Mouse (Mus musculus) thymus, postnatal 10 days (tissue): Measurements from ENCODE around the gene Gtf3c5.

Experiments
- DNase-seq, 2 experiments: peaks; one replicate each; pipeline ENCODE4 v3.0.0; 2021; ENCODE audit warnings: low spot score in 2 of 2

The Gtf3c5 gene

GRCm38 (mm10) chr2:28569903-28570302 is 13.6 kb downstream of the Gtf3c5 start:
- DNase-seq: no peak

DNA sequence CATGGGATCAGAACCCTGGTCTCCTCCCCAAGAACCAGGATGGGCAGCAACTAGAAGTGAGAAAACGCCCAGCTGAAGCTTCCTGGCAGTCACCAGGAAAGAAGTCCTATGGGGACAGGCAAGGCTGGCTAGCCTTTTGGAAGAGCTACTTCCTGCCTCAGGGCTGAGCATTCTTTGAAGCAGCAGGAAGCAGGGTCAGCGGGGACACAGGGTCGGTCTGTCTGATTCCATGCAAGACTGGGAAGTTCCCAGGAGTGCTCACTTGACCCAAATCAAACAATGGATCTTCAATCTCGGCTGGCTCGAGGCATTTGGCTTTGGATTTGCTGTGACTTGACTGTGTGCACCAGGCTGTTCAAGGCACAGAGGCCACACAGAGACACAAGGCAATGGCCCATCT is 17.0 kb downstream of the Gtf3c5 start:
- no peak for DNase-seq

- DNase-seq: no peak
These were observed 19.2 kb downstream of the Gtf3c5 start for GRCm38 (mm10) chr2:28564380-28564779.

DNA sequence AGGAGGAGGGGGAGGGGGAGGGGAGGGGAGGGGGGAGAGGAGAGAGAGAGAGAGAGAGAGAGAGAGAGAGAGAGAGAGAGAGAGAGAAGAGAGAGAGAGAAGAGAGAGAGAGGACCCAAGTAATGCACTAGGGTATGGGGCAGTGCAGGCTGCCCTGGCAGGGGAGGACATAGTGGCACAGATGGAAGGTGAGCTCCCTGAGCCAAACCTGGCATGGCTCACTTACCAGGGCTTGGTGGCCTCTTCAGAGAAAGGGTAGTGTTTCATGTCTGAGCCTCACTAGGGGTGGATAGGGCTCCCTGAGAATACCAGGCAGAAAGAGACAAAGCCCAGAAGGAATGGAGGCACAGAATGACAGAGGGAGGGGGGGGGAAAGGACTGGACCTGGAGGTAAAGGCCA is 19.7 kb downstream of the Gtf3c5 start:
- DNase-seq: no peak

GRCm38 (mm10) chr2:28563303-28563702 is 20.2 kb downstream of the Gtf3c5 start, which contains the start of gene Cel:
TSS of gene Cel (minus strand) at chr2:28563403.
- no peak for DNase-seq

- no peak for DNase-seq
These were observed 26.1 kb downstream of the Gtf3c5 start for GRCm38 (mm10) chr2:28557452-28557851.

DNA sequence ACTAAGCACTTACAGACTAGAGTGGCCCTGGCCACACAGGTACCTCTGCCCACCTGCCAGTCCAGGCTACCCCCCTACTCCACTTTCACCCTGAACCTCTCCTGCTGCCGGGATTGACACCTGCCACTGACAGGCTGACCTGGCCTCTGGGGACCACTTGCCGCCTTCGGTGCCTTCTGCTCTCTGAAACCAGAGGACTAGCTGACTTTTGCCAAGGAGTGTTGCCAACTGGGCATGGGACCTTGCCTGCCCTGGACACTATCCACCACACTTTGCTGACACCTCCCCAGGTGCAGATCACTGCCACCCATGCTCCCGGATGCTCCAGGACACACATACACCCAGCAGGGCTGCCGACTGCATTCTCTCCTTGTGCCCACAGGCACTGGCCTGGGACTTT is 31.2 kb downstream of the Gtf3c5 start:
- no peak for DNase-seq

GRCm38 (mm10) chr2:28549157-28549556 is 34.4 kb downstream of the Gtf3c5 start:
- DNase-seq: no peak

GRCm38 (mm10) chr2:28547237-28548172 is 36.0 kb downstream of the Gtf3c5 start:
- DNase-seq: peak; percentile 58 to 88

DNA sequence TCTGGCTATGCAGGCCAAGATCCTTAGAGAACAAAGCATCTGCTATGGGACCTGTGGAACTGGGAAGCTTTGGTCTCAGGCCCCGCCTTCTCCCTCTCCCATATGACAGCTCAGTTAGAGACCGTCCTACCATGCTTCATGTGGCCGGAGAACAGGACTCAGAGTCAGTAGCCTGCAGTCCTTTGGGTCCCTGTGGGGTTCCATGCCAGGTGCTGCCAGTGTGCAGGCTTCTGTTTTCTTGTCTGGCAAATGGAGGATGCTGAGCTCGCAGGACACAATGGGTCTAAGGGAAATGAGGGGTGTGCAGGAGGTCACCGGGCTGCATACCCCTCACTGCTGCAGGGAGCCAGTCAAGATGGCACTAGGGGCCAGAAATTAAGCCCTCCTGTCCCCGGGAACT is 37.0 kb downstream of the Gtf3c5 start:
- no peak for DNase-seq

DNA sequence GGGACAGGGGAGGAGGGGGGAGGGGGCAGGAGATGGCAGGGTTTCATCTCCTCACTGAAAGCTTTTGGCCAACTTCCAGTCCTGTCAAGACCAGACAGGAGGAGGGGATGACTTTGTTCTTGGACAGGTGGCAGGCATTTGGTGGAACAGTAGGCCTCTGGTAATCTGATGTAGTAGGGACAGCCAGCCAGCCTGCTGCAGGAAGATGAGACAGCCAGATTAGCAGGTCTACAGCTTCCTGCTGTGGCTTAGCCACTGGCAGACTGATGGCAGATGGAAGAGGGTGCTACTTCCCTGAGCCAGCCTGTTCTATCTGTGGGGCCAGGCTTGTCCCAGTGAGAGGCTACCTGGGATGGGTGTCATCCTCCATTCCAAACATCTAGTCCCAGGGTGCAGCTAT is 37.6 kb downstream of the Gtf3c5 start:
- DNase-seq: no peak

DNA sequence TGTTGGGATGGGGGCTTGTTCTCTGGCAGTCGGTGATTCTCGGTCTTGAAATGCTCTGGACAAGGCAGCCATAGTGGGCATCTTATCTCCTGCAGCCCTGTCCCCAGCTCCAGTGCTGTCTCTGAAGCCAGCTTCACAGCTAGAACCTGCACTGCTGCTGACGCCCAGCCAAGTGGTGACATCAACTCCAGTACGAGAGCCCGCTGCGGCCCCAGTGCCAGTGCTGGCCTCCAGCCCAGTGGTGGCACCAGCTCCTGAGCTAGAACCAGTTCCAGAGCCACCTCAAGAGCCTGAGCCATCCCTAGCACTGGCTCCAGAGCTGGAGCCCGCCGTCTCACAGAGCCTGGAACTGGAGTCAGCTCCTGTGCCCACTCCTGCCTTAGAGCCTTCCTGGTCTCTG is 39.7 kb downstream of the Gtf3c5 start:
- DNase-seq: no peak

DNA sequence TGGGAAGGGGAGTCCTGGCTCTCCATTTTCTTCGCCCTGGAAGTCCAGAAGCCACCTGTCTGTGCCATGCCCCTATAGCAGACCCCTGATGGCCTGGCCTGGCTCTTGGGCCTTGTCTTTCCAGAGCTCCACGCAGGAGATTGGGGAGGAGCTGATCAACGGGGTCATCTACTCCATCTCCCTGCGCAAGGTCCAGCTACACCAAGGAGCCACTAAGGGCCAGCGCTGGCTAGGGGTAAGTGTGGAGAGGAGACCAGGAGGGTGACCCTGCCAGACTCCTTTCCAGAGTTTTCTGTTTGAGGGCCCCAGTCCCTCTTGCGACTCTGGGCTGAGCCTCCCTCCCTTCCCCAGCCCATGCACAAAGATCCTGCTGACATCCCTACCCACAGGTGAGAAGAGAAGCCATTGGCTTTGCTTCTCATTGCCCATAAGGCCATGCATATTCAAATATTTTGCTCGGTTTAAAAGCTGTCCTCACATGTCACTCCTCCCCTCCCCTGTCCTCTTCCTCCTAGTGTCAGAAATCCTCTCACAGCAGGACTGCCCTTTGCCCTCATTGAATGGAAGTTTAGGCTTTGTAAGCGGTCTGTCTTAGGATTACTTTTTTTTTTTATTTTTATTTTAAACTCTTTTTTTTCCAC is 42.8 kb downstream of the Gtf3c5 start:
- DNase-seq: no peak

GRCm38 (mm10) chr2:28539949-28540348 is 43.6 kb downstream of the Gtf3c5 start:
- peak; percentile 27 to 34 for DNase-seq

- no peak for DNase-seq
These were observed 44.3 kb downstream of the Gtf3c5 start for GRCm38 (mm10) chr2:28539206-28539605.

- no peak for DNase-seq
These were observed 44.8 kb downstream of the Gtf3c5 start for GRCm38 (mm10) chr2:28538817-28539128.

- no peak for DNase-seq
These were observed 45.3 kb downstream of the Gtf3c5 start for GRCm38 (mm10) chr2:28537995-28538816.

DNA sequence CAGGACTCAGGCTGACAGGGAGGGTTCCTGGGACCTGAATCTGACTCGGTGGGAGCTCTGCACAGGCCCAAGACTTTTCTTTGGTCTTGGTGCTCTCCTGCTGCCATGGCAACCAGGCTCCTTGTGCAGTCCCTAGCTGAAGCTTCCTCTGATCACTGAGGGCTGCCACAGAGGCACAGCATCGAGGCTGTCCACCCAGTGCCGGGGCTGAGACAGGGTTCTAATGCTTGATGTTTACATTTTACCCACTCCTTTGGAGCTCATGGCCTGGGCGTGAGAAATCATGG is 46.0 kb downstream of the Gtf3c5 start:
- no peak for DNase-seq

DNA sequence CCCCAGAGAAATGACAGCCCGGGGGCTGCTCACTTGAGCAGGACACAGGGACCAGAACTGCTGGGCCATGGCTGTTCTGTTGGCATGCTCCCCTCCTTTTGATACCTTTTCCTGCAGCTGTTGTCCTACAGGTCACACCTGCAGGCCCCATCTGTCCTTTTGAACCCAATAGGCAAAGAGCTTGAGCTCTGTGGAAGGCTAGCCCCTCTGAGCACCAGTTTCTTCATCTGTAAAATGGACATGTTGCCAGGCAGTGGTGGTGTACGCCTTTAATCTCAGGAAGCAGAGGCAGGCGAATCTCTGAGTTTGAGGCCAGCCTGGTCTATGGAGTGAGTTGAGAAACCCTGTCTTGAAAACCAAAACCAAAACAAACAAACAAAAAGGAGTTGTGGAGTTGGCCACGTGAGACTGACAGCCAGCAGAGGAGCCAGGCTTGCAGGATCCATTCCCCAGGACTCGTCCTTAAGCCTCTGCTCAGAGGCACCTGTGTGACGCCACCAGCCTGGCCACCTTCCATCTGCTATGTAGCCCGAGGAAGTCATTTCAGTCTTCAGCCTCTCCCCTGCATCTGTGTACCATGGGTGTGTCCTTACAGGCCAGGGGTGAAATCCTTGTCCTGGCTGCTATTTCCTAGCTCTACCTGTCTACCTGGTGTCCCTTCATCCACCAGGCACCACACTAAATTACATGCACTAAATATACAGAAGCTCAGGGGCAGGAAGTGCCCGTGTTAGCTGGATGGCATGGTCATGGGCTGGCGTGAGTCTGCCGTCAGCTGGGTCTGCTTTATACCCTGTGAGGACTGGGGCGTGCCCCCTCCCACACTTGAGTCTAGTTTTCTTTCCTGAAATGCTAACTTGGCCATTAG is 46.6 kb downstream of the Gtf3c5 start:
- no peak for DNase-seq

- DNase-seq: no peak
These were observed 47.4 kb downstream of the Gtf3c5 start for GRCm38 (mm10) chr2:28536166-28536565.

DNA sequence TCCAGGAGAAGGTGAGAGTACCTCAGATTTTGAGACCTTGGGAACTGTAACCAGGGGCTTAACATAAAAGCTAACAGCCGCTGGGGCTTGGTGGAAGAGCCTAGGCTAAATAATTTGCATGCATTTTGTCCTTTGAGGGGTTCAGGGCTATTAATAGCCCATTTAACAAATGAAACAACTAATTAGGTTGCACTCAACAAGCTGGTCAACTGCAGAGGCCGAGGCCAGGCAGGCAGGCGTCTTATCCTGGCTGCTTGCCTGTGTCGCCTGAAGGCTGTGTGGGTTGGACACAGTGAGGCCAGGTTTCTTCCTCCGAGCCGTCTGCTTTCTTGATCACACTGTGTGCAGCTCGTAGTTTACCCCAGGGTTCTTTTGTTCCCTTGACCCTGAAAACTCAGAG is 47.9 kb downstream of the Gtf3c5 start:
- DNase-seq: no peak

DNA sequence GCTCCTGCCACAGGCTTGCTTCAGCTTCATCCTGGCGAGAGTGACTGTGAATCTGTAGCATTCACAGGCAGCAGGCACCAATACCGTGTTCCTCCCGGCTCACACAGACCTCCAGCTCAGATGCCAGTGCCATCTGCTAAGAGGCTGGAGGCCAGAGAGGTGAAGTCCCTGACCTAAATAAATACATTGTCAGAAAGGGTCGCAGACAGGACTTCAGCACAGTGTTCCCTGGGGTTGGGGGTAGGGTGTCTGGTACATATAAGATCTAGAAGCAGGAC is 48.3 kb downstream of the Gtf3c5 start:
- no peak for DNase-seq
